Mouse (Mus musculus) forebrain, postnatal 0 days (tissue): ENCODE results near the gene Farsa. TPM values are rescaled to one million over a fixed set of nuclear protein-coding genes. Genes with fewer than 3 reads are reported as not detected.

Experiments used
- ATAC-seq: fragments of 200-750 bp; cut with Nextera tagmentation; 2 replicates; pipeline ENCODE4 v1.8.0; 2017; ENCODE audit warnings: mild to moderate bottlenecking, moderate library complexity
- DNase-seq: peaks from one replicate; pipeline ENCODE4 v3.0.0-alpha.2; 2015
- H3K27ac ChIP-seq: fragments of 300-500 bp; sonication (generic); 2 replicates; pipeline ENCODE4 v1.5.1; 2014; ENCODE audit warnings: low read depth, mild to moderate bottlenecking, antibody characterized with exemption, low read length, moderate library complexity, mixed read lengths
- H3K27me3 ChIP-seq: fragments of 300-500 bp; sonication (generic); 2 replicates; pipeline ENCODE4 v1.6.1; 2014; ENCODE audit warnings: mild to moderate bottlenecking, low read length, mixed read lengths; ENCODE audit not compliant: insufficient read depth
- H3K36me3 ChIP-seq: fragments of 300-500 bp; sonication (generic); 2 replicates; pipeline ENCODE4 v1.6.1; 2014; ENCODE audit warnings: mild to moderate bottlenecking, moderate library complexity; ENCODE audit not compliant: insufficient read depth
- H3K4me1 ChIP-seq: fragments of 300-500 bp; sonication (generic); 2 replicates; pipeline ENCODE4 v1.6.1; 2014; ENCODE audit warnings: antibody characterized with exemption; ENCODE audit not compliant: insufficient read depth
- H3K4me2 ChIP-seq: fragments of 300-500 bp; sonication (generic); 2 replicates; pipeline ENCODE4 v1.6.1; 2014; ENCODE audit warnings: low read depth, mild to moderate bottlenecking, moderate library complexity
- H3K4me3 ChIP-seq: fragments of 300-500 bp; sonication (generic); 2 replicates; pipeline ENCODE4 v1.5.1; 2014; ENCODE audit warnings: low read depth, low read length, mixed read lengths
- H3K9ac ChIP-seq: fragments of 300-500 bp; sonication (generic); 2 replicates; pipeline ENCODE4 v1.6.1; 2014; ENCODE audit warnings: mild to moderate bottlenecking
- H3K9me3 ChIP-seq: fragments of 300-500 bp; sonication (generic); 2 replicates; pipeline ENCODE4 v1.6.1; 2016; ENCODE audit warnings: low read length
- CTCF ChIP-seq: sonication (generic); IDR thresholded peaks from 2 replicates; pipeline ENCODE4 v1.5.1; 2016; ENCODE audit warnings: antibody characterized with exemption, control low read depth, low read depth
- WGBS: fragments of 180-500 bp; shearing (Covaris S2); extraction: QIAGEN DNeasy Blood & Tissue Kit; methylation state at CpG from one replicate; pipeline ENCODE4 v1.1.7; 2014; 5-methylcytosine and 5-hydroxymethylcytosine counted together
- polyA plus RNA-seq: library from polyadenylated mRNA; unstranded; fragments of >200 nt; fragmentation: Nextera tagmentation; extraction: Ambion mirVana; gene quantifications from 2 replicates; pipeline ENCODE4 v1.2.1, GENCODE M21; 2015
- total RNA-seq: library from RNA; depleted of rRNA; stranded (reverse); fragments of >200 nt; gene quantifications from 2 replicates; pipeline ENCODE4 v1.2.3, GENCODE M21; 2014

The Farsa gene
- total and polyA plus RNA-seq, 2 experiments from 2014 or later, result 77.1 to 100 TPM

DNA sequence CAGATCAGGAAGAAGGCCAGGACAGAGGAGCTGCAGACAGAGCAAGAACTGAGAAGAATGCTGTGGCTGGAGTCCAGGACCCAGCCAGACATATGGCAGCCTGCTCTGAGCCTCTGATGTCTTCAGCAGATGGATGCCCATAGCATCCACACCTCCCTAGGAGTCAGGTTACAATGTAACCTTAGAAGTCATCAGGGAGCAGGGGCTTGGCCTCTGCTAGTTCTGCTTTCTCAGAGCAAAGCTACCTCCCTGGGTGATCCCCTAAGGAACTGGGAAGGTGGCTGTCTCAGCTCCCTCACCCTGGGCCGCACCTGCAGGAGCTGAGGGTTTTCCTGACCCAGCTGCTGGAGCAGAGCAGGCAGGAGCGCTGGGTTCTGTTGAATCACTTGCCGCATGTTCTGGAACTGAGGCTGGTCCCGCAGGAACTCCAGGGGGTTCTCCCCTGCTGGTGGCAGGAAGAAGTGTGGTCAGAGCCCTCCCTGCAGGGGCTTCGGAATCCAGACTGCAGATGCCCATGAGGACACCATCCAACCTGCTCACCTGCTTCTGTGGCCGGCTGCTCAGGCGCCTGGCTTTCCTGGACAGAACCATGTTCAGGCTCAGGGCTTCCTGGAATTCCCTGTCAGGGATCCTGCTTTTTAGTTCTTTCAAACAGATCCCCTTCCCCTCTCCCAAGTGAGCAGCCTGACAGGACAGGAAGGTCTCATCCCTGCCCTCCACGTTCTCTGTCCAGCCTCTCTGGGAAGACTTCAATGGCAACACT lies 19.5 kb upstream of the Farsa start:
- H3K36me3 ChIP-seq, result peaks cover 60% of the 10 kb centered on the region
- ATAC-seq (no peak), DNase-seq (no peak)
- H3K4me1 ChIP-seq, result peaks cover 18% of the 10 kb centered on the region
- WGBS, result 79% methylated on average over 8 of the region's 8 CpGs
- H3K4me2 ChIP-seq, result no peak overlapping the region
- H3K4me3 ChIP-seq, result no peak overlapping the region
- no peak overlapping the region for H3K9ac ChIP-seq
- H3K27me3 ChIP-seq, result no peaks in the 10 kb centered on the region
- H3K9me3 ChIP-seq, result no peaks in the 10 kb centered on the region
- H3K27ac ChIP-seq, result no peak overlapping the region
- TF ChIP-seq CTCF, result no peak

DNA sequence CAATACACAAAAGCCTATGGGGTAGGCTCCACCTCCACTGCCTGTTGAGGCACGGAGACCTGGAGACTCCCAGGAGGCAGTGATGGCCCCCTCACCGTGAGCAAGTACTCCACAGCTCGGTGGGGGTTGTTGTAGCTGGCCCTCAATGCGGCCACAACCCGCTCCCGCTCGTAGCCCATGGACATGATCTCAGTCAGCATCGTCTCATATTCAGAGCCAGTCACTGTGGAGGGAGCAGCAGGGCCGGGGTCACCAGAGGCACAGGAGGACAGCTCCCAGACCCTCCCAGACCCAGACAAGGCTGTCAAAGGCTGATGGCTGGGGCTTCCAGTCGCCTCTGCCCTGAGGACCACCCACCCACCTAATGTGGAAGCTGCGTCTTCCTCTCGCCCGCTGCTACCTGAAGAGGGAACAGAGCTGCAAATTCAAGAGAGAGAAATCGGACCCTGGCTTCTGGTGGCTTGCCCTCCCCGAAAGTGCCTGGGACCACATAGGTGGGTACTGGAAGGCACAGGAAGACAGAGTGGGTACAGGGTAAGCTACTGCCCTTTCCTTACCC lies 18.8 kb upstream of the Farsa start:
- no peak overlapping the region for H3K4me2 ChIP-seq
- no peak for TF ChIP-seq CTCF
- WGBS, result 86% methylated on average over 15 of the region's 15 CpGs
- no peak overlapping the region for H3K4me3 ChIP-seq
- ATAC-seq (no peak), DNase-seq (no peak)
- H3K9ac ChIP-seq, result no peak overlapping the region
- no peaks in the 10 kb centered on the region for H3K9me3 ChIP-seq
- H3K27ac ChIP-seq, result no peak overlapping the region
- no peaks in the 10 kb centered on the region for H3K27me3 ChIP-seq
- H3K36me3 ChIP-seq, result peaks cover 67% of the 10 kb centered on the region
- H3K4me1 ChIP-seq, result peaks cover 18% of the 10 kb centered on the region

- DNase-seq, result no peak
- H3K4me2 ChIP-seq, result no peak overlapping the region
- H3K4me1 ChIP-seq, result peaks cover 16% of the 10 kb centered on the region
- H3K9me3 ChIP-seq, result no peaks in the 10 kb centered on the region
- no peaks in the 10 kb centered on the region for H3K27me3 ChIP-seq
- peaks cover 72% of the 10 kb centered on the region for H3K36me3 ChIP-seq
- ATAC-seq, result no peak
- 80% methylated on average over 5 of the region's 5 CpGs for WGBS
- H3K9ac ChIP-seq, result no peak overlapping the region
- no peak overlapping the region for H3K4me3 ChIP-seq
- no peak overlapping the region for H3K27ac ChIP-seq
- TF ChIP-seq CTCF, result no peak
Observed at GRCm38 (mm10) chr8:84838513-84838912, 18.3 kb upstream of the Farsa start.

DNA sequence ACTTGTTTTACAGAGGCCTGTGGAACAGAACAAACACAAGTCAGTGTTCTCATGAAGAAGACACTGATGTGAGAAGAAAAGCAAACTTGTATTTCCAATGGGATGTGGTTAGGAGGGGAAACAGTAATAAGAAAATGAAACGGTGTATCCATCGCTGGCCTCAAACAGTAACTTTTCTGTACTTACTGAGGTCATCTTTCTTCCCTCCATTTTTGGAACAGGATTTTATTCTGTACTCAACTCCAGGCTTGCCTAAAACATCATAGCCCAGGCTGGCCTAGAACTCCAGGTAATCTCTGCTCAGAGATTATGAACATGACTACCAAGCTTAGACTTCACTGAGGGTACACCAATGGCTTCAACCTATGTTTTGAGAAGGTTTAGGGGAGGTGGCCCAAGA lies 17.4 kb upstream of the Farsa start:
- no peaks in the 10 kb centered on the region for H3K9me3 ChIP-seq
- no peak overlapping the region; the same call in 1 of the 2 replicates for H3K9ac ChIP-seq
- no peak overlapping the region for H3K27ac ChIP-seq
- H3K27me3 ChIP-seq, result no peaks in the 10 kb centered on the region
- H3K4me1 ChIP-seq, result peaks cover 16% of the 10 kb centered on the region
- peak overlapping the region; percentile 85 for H3K4me2 ChIP-seq
- peak overlapping the region; percentile 84 for H3K4me3 ChIP-seq
- WGBS, result 89% methylated on average over 2 of the region's 2 CpGs
- H3K36me3 ChIP-seq, result peaks cover 73% of the 10 kb centered on the region
- TF ChIP-seq CTCF, result no peak
- DNase-seq (no peak), ATAC-seq (no peak)

GRCm38 (mm10) chr8:84839875-84840247 lies 16.9 kb upstream of the Farsa start:
- Histone ChIP-seq H3K27ac (peak overlapping the region; percentile 84), H3K27me3 (no peaks in the 10 kb centered on the region), H3K9me3 (no peaks in the 10 kb centered on the region), H3K4me1 (peaks cover 17% of the 10 kb centered on the region), H3K4me3 (peak overlapping the region; percentile 84), H3K36me3 (peaks cover 73% of the 10 kb centered on the region), H3K9ac (peak overlapping the region; percentile 88), H3K4me2 (peak overlapping the region; percentile 85)
- DNase-seq (no peak), ATAC-seq (no peak)
- 2% methylated on average over 7 of the region's 7 CpGs for WGBS
- no peak for TF ChIP-seq CTCF

- H3K4me3 ChIP-seq, result peak within 1 kb of the TSS; percentile 84
- no peaks in the 10 kb centered on the region for H3K9me3 ChIP-seq
- no peak for TF ChIP-seq CTCF
- 2% methylated on average over 54 of the region's 55 CpGs for WGBS
- no peaks in the 10 kb centered on the region for H3K27me3 ChIP-seq
- peak within 1 kb of the TSS; percentile 84 for H3K27ac ChIP-seq
- H3K4me1 ChIP-seq, result peaks cover 19% of the 10 kb centered on the region
- H3K36me3 ChIP-seq, result peaks cover 73% of the 10 kb centered on the region
- peak; percentile 97 for DNase-seq
- H3K4me2 ChIP-seq, result peak within 1 kb of the TSS; percentile 85
- ATAC-seq, result peak; percentile 99
- H3K9ac ChIP-seq, result peak within 1 kb of the TSS; percentile 88
Observed at GRCm38 (mm10) chr8:84840248-84840999, 16.4 kb upstream of the Farsa start, which contains the start of gene Rad23a. Rad23a (minus strand) TSS chr8:84840665.

GRCm38 (mm10) chr8:84841514-84841913 lies 15.3 kb upstream of the Farsa start:
- no peak for ATAC-seq
- no peak overlapping the region for H3K27ac ChIP-seq

More at GRCm38 (mm10) chr8:84841514-84841913, 15.3 kb upstream of the Farsa start:
- H3K9me3 ChIP-seq, result no peaks in the 10 kb centered on the region
- WGBS, result 72% methylated on average over 1 of the region's 1 CpGs
- H3K36me3 ChIP-seq, result peaks cover 64% of the 10 kb centered on the region
- DNase-seq, result no peak
- TF ChIP-seq CTCF, result no peak
- H3K27me3 ChIP-seq, result no peaks in the 10 kb centered on the region
- no peak overlapping the region for H3K9ac ChIP-seq
- H3K4me3 ChIP-seq, result no peak overlapping the region
- H3K4me2 ChIP-seq, result no peak overlapping the region
- H3K4me1 ChIP-seq, result peaks cover 16% of the 10 kb centered on the region
